Mouse (Mus musculus) left cerebral cortex, postnatal 36 days (tissue): Measurements from ENCODE around the gene Doc2a. TPM values are rescaled to one million over a fixed set of nuclear protein-coding genes. Genes with fewer than 3 reads are reported as not detected.

Experiments used
- total RNA-seq, 2 experiments: library from RNA; stranded (reverse); gene quantifications; 2 replicates each; pipeline ENCODE4 v1.2.3; 2021

Gene Doc2a
- total RNA-seq, 2 experiments from 2014 or later: 56.3 to 67.0 TPM

Other genes with a start within 250 kb of the Doc2a start
- gene Nupr1, start 216.6 kb upstream of the Doc2a start, total RNA-seq: 10 to 100 TPM; 16.6 to 17.2 TPM
- gene Sgf29, start 198.1 kb upstream of the Doc2a start, total RNA-seq: 10 to 100 TPM; 27.2 to 38.4 TPM
- gene Sult1a1, start 171.0 kb upstream of the Doc2a start, total RNA-seq: 10 to 100 TPM in 1 of 2 experiments, 1 to 10 TPM in 1; 9.6 to 15.9 TPM
- gene Bola2, start 152.0 kb upstream of the Doc2a start, total RNA-seq: 100 to 1,000 TPM in 1 of 2 experiments, 10 to 100 TPM in 1; 85.8 to 109 TPM
- gene Slx1b, start 151.6 kb upstream of the Doc2a start, total RNA-seq: 10 to 100 TPM; 17.6 to 20.3 TPM
- 100 to 1,000 TPM; 159 to 176 TPM for gene Coro1a, start 139.6 kb upstream of the Doc2a start, total RNA-seq
- 100 to 1,000 TPM; 148 to 172 TPM for gene Mapk3, start 87.8 kb upstream of the Doc2a start, total RNA-seq
- gene Gdpd3, start 81.1 kb upstream of the Doc2a start, total RNA-seq: 1 to 10 TPM in 1 of 2 experiments, under 1 TPM in 1; 0.99 to 3.0 TPM
- 100 to 1,000 TPM; 303 to 345 TPM for gene Ypel3, start 70.5 kb upstream of the Doc2a start, total RNA-seq
- gene Tbx6, start 65.9 kb upstream of the Doc2a start, total RNA-seq: under 1 TPM; 0.54 to 0.68 TPM
- gene Ppp4c, start 54.9 kb upstream of the Doc2a start, total RNA-seq: 10 to 100 TPM; 47.5 to 49.9 TPM
- 10 to 100 TPM; 81.6 to 84.1 TPM for gene Fam57b, start 49.7 kb upstream of the Doc2a start, total RNA-seq
- gene 4930451I11Rik, start 15.8 kb upstream of the Doc2a start, total RNA-seq: not detected
- 10 to 100 TPM; 31.1 to 33.8 TPM for gene Hirip3, start 14.6 kb downstream of the Doc2a start, total RNA-seq
- gene Ino80e, start 15.0 kb downstream of the Doc2a start, total RNA-seq: 10 to 100 TPM; 47.8 to 49.4 TPM
- 100 to 1,000 TPM; 152 to 156 TPM for gene Taok2, start 37.3 kb downstream of the Doc2a start, total RNA-seq
- gene Tmem219, start 75.5 kb downstream of the Doc2a start, total RNA-seq: 10 to 100 TPM; 22.4 to 25.3 TPM
- gene Kctd13, start 81.5 kb downstream of the Doc2a start, total RNA-seq: 100 to 1,000 TPM; 149 to 167 TPM
- 10 to 100 TPM; 47.2 to 53.0 TPM for gene Asphd1, start 102.2 kb downstream of the Doc2a start, total RNA-seq
- 100 to 1,000 TPM; 413 to 414 TPM for gene Sez6l2, start 103.1 kb downstream of the Doc2a start, total RNA-seq
- 100 to 1,000 TPM; 182 to 199 TPM for gene Cdipt, start 128.5 kb downstream of the Doc2a start, total RNA-seq
- gene Cdiptos, start 128.7 kb downstream of the Doc2a start, total RNA-seq: not detected
- gene Mvp, start 167.2 kb downstream of the Doc2a start, total RNA-seq: 1 to 10 TPM; 6.8 to 8.6 TPM
- gene Pagr1b, start 169.1 kb downstream of the Doc2a start, total RNA-seq: under 1 TPM in 1 of 2 experiments, not detected in 1; 0.99 TPM
- 10 to 100 TPM; 25.4 to 28.8 TPM for gene Pagr1a, start 169.9 kb downstream of the Doc2a start, total RNA-seq
- gene Gm42742, start 173.7 kb downstream of the Doc2a start, total RNA-seq: 10 to 100 TPM; 36.5 to 50.3 TPM
- 100 to 1,000 TPM; 213 to 222 TPM for gene Prrt2, start 173.8 kb downstream of the Doc2a start, total RNA-seq
- gene Maz, start 179.6 kb downstream of the Doc2a start, total RNA-seq: 100 to 1,000 TPM; 227 to 234 TPM
- gene Kif22, start 195.1 kb downstream of the Doc2a start, total RNA-seq: 1 to 10 TPM; 5.3 to 8.2 TPM
- gene Zg16, start 239.9 kb downstream of the Doc2a start, total RNA-seq: not detected
- gene AI467606, start 243.9 kb downstream of the Doc2a start, total RNA-seq: 1 to 10 TPM; 1.1 to 1.3 TPM